Mouse (Mus musculus) liver, adult 2 months (tissue): ENCODE results near the gene Piwil4.

Experiments
- CTCF ChIP-seq: fragments of 200-500 bp; IDR thresholded peaks from 2 replicates; pipeline ENCODE4 v1.5.1; 2011; ENCODE audit warnings: low read depth, low read length, control low read depth
- POLR2A ChIP-seq: fragments of 200-500 bp; IDR thresholded peaks from 2 replicates; pipeline ENCODE4 v1.6.1; 2011; ENCODE audit warnings: low read length, control low read depth; ENCODE audit not compliant: insufficient read depth; ENCODE audit errors: extremely low read depth

- no peak for TF ChIP-seq CTCF
- no peak for TF ChIP-seq POLR2A
Observed at GRCm38 (mm10) chr9:14773813-14774212, 33.3 kb upstream of the Piwil4 start.
